Mouse (Mus musculus) WW6 (cell line): ENCODE measurements at regions not wholly inside any gene's neighbourhood (a gene's known extent, or its start where the extent isn't known, plus 50 kb on each side); places are given as distances from the start of the nearest gene placed in this dataset.

Source experiments
- DNase-seq: peaks from one replicate; pipeline ENCODE4 v3.0.0-alpha.2; 2013; ENCODE audit warnings: low read depth, low spot score

GRCm38 (mm10) chr4:7642878-7643590 is 595.8 kb downstream of the Car8 start:
- no peak for DNase-seq

- DNase-seq: no peak
Observed at GRCm38 (mm10) chr4:7597671-7598390, 641.0 kb downstream of the Car8 start.

- no peak for DNase-seq
Observed at GRCm38 (mm10) chr4:7596116-7596515, 642.7 kb downstream of the Car8 start.

- DNase-seq: no peak
Observed at GRCm38 (mm10) chr4:7583851-7584250, 655.0 kb downstream of the Car8 start.

- no peak for DNase-seq
Observed at GRCm38 (mm10) chr4:7581931-7582330, 656.9 kb downstream of the Car8 start.

GRCm38 (mm10) chr4:7581220-7581916 is 657.5 kb downstream of the Car8 start:
- no peak for DNase-seq

GRCm38 (mm10) chr4:7580554-7581219 is 658.2 kb downstream of the Car8 start:
- DNase-seq: no peak

- DNase-seq: no peak
Observed at GRCm38 (mm10) chr4:7574011-7574410, 664.8 kb downstream of the Car8 start.

GRCm38 (mm10) chr4:7567687-7568393 is 671.0 kb downstream of the Car8 start:
- DNase-seq: no peak

GRCm38 (mm10) chr4:7559867-7560832 is 678.7 kb downstream of the Car8 start:
- DNase-seq: no peak

GRCm38 (mm10) chr4:7558721-7559120 is 680.1 kb downstream of the Car8 start:
- no peak for DNase-seq

GRCm38 (mm10) chr4:7534301-7534700 is 704.5 kb downstream of the Car8 start:
- DNase-seq: no peak

- no peak for DNase-seq
Observed at GRCm38 (mm10) chr4:7527718-7528117, 711.1 kb downstream of the Car8 start.

- no peak for DNase-seq
Observed at GRCm38 (mm10) chr4:7513081-7513480, 725.8 kb downstream of the Car8 start.

- DNase-seq: no peak
Observed at GRCm38 (mm10) chr4:7485552-7485951, 753.3 kb downstream of the Car8 start.

- DNase-seq: no peak
Observed at GRCm38 (mm10) chr4:7455130-7455529, 783.7 kb downstream of the Car8 start.

- DNase-seq: no peak
Observed at GRCm38 (mm10) chr4:7452678-7453077, 786.2 kb downstream of the Car8 start.

- no peak for DNase-seq
Observed at GRCm38 (mm10) chr4:7450991-7451390, 787.9 kb downstream of the Car8 start.

GRCm38 (mm10) chr4:7429308-7429707 is 809.5 kb downstream of the Car8 start:
- DNase-seq: no peak

- DNase-seq: no peak
Observed at GRCm38 (mm10) chr4:7424081-7424480, 814.8 kb downstream of the Car8 start.
